Mouse (Mus musculus): ENCODE measurements at regions not wholly inside any gene's neighbourhood (a gene's known extent, or its start where the extent isn't known, plus 50 kb on each side); places are given as distances from the start of the nearest gene placed in this dataset.

DNA sequence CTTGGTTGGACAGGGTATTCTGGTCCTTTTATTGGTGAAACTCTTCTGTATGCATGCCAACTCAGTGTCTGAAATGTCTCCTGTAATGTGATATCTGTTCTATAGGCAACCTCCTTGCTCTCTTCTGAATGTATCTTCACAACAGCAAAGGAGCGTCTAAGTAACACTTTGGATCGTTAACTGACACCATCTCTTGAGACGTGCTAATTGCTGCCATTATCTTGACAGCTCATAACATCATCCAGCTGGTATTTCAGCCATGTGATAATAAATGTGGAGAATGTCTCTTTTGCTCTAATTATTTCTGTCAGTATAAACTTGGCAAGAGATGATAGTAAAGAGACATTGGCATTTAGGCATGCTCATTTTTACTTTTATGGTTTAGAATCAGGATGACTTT lies 68.8 kb upstream of the Col8a1 start:
- DNase-seq: no peak

DNA sequence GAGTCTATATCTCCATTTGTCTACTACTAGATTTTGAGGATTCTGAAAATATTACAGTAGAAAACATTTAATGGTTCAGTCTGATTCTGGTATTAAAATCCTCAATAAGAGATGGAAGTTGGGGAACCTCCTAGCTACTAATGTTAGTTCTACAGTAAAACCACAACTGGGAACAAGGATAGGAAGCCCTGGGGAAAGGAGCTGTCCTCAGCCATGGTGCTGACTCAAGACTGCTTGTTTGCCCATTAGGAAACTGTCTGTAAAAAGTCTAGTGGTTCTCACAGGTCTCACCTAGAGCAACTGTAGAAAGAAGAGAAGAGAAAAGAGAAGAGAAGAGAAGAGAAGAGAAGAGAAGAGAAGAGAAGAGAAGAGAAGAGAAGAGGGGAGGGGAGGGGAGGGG lies 90.9 kb upstream of the Col8a1 start:
- peak in 1 of 2 experiments; percentile 9 for DNase-seq

DNA sequence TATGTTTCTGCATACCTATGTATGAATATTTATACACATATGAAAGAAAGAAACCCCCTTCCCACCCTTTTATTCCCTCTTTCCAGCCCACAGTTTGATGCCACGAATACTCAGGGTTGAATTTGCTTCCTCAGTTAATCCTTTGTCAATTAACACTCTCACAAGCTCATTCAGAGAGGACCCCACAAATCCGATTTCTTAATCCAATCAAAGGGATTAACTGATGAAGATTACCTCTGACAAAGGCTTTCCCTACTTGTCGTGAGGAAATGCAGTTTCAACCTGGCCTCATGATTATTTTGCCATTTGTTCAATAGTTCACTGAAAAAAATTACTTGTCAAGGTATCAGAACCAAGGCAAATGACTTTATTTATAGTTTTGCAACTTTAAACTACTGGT lies 91.8 kb upstream of the Col8a1 start:
- no peak for DNase-seq

DNA sequence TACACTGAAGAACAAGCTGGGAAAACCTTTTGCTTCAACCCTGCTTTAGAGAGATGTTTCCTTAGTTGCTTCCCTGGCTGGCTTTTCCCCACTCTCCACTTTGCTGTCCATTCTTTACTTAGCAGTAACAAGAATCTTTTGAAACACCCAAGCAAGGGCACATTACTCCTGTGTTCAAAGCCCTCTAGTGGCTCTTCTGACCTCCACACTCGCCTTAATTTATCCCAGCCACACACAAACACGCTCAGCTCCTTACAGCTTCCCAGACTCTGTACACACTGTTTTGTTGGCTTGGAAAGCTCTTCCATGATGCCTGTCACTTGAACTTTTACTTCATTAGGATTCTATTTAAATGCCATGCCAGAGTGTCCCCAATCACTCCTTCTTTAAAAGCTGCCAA lies 97.3 kb upstream of the Col8a1 start:
- DNase-seq: no peak

DNA sequence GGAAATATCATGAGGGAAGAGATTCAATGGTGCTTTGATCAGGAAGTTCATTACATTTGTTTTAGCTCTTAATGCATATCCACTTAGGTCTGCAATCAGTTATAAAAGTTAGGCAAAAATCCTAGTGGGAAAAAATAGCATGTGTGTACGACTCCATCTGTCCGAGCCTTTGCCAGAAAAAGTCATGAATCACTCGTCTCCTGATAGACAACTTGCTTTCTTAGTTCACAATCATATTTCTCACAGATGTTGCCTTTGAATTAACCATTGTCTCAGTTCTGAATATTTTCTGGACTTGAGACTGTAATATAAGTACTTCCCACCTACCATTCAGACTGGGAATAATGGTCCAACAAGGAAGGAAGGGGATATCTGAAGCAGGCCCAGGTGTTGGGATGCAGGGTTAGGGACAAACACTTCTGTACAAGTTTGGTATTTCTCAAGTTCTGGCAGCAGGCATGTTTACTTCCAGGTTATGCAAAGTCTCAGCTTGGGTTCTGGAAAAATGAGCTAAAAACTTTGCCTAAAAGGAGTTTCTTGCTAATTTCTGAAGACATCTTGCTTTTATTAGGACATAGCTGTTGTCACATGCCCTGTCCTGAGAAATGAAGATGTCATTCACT lies 98.4 kb upstream of the Col8a1 start:
- no peak for DNase-seq

DNA sequence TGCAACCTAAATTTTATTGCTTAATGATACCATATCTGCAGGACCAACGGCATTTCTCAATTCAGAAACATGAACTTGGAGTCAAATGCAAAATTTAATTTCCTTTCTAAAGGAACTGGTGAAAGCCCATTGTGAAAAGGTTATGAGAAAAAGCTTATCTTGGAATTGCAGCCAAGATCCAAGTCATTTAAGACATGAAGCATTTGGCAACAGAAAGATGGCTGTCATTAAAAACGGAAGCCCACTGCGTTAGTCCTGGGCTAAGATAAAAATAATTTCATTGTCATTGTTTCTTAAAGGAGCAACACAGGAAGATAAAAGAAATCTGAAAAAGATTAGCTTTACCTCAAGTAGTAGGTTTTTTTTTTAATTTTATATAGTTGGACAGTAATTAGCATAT lies 99.2 kb upstream of the Col8a1 start:
- DNase-seq: no peak

DNA sequence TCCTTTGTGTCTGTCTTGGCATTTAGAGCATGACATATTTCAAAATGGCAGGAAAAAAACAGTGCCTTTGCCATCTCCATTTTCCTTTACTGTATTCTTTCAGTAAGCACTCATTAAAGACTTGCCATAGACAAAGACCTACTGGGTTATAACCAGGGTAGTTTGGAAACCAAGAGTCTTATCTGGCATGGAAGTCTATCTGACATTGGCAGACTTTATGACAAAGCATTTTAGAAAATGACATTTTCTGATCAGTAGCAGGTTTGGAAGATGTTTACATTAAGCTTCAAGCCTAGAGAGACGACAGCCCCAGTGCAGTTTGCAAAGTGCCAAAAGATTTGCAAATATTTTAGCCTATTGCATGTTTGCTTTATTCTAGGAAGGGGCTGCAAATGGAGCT lies 102.5 kb upstream of the Col8a1 start:
- DNase-seq: no peak

DNA sequence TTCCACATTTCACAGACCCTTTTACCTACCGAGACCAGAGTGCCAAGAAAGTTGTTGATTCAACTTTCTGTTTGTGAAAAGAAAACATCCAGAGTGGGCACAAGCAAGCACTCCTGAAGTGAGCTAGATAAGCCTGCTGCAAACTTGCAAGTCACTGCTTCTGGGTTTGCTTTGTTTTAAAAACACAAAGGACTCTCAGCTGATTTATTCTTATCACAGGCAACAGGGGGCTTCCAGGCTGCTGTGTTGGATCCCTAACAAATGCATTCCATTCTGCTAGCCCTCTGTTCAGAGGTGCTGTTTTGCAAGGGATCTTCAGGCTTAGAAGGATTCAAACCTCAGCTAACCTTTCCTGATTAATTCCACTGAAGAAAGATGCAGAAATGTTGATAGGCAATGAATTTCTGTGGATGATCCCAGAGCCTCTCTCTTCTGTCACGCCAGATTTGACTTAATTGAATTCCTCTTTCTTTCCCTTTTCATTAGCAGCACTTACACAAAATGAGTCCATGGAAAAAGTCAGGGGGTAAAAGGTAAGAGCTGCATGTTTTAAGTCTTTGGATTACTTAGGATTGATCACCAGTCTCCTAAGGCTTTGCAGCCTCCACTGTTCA lies 103.7 kb upstream of the Col8a1 start:
- DNase-seq: no peak

DNA sequence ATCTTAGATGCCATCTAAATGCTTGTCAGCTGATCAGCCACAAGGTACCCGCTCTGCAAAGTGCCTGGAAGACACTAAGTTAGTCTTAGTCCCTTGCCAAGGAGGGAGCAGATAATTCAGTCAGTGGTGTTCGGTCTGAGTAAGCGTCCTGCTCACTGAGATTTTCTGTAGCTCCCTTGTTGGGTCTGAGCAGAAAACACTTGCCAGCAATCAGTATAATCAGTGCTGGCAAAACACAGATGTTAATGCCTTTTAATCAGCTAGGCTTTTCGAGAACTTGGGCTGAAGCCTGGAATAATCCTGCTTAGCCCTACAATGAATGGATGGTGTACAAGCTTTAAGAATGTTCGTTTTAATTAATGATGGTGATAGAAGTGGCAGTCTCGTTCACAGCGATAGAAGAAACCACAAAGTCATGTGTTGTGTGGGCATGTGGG lies 104.2 kb upstream of the Col8a1 start:
- no peak for DNase-seq

DNA sequence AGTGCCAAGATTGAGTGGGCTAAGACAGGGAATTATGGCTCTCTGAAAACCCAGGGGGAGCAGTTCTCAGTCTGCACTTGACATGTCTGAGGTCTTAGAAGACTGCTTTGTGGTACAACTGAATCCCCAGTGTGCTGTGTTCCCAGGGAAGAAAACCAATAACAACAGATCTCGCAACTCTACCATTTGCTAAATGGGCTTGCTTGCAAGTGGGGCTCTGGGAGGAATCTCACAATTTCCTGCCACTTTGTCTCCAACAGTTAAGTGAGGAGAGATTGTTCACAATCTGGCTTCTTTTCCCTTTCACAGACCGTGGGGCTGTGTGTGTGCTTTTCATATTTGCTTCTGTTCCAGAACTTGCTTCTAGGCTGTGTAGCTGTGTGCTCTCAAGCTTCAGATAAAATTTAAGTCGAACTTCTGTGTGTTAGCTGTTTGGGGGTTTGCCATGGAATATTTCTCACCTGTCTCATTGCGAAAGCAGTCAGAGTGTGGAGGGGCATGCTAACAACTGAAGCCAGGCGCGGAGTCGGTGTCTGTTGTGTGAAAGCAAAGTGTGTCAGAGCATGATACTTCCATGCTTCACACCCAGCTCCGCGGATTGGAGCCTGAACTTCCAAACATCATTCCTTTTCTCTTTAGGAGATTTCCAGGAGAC lies 108.8 kb upstream of the Col8a1 start:
- no peak for DNase-seq

DNA sequence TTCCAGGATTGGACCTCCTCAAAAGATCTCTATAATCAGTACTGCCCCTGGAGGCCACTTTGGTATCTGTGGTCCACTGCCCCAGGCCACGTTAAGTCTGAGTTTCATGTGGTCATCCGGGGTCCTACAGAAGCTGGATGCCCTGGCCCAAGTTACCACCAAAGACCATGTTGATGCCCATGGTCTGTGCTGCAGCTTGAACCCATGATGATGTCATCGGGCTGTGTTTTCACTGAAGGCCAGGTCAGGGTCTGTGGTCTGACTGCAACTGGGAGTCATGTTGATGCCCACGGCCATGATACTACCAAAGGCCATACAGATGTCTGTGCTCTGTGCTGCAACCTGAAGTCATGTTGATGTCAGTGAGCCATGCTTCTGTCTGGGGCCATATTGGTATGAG lies 122.3 kb upstream of the Col8a1 start:
- DNase-seq: no peak

DNA sequence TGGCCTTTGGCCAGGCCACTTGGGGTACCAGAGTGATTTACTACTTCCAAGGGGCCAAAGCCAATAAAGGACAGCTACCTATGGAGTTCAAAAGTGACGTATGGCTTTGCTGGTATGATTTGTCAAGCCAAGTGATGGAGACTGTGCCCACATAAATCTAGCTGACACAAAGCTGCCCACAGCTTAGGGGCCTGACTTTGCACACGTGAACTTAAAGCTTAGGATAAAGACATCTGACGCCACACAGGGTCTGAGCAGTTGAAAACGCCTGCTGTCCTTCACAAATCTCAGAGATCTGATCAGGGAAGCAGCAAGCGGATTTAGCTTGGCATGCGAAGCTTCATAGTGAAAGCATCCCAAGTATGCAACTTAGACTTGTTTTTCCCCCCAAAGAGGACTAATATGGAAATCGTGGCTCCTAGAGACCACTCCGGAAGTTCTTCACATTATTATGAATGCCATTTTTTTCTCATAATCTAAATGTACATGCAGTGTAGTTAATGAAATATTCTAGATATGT lies 127.1 kb upstream of the Col8a1 start:
- no peak for DNase-seq

DNA sequence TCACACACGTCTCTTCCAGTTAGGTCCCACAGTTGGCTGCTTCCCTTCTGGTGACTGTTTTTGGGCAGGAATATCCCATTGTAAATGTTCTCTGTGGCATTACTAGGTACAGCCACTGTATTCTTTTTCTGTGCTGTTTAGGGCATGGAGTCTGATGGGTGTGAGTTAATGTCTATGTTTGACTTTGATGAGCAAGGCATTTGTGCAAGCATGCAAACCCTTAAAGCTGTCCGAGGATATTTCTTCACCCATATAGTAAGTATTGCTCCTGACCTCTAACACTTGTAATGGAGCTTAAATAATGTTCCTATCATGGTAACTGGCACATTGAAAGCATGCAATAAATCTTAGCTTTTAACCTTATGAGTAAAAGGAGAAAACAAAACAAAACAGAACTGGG lies 133.6 kb upstream of the Col8a1 start:
- no peak for DNase-seq

DNA sequence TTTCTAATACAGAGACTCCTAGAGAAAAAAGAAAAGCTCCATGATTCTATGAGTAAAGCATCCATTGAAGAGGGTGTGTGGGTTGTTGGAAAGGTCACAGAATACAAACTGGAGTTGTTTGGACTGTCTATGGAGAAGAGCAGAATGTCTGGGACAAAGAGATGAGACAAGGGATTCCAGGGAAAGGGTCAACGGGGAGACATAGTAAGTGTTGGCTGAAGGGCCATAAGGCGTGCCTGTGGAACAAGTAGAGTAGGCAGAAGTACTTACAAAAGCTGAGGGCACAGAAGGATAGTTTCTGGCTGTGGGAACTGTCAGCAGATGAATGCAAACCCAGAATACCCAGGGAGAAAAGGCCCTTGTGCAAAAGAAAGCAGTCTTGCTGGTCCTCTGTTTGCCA lies 134.0 kb upstream of the Col8a1 start:
- DNase-seq: no peak

DNA sequence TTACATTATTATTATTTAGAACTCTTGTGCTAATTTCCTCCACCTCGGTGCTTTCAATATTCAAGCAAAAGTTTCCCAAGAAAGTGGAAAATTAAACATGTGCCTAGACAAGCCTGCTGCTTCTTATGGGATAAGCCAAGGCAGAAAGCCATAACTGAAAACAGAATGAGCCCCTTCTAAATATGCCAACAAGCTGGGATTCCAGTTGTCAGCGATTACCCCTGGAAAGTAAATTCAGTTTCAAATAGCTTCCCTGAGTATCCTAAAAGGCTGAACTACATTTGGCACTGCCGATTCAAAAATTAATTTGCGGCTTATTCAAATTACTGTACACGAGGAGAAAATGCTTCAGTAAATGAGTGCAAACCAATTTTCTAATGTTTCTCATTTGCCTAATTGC lies 135.6 kb upstream of the Col8a1 start:
- no peak for DNase-seq

DNA sequence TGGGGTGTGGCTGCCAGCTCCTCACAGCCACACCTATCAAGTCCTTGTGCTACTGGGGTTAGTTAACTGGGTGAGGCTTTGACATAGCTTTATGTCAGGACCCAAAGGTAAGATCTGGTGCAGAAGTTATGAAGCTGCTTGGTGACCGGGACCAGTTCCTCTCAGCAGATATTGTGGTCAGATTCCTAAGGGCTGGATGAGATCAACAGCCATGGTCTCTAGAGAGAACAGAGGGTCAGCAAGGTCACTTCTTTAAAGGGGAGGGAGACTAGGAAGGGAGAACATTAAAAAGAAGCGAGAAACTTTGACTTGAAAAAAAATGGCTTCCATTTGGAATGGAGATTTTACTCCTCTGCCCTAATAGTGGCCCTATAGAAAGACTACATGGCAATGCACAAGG lies 138.6 kb upstream of the Col8a1 start:
- no peak for DNase-seq

DNA sequence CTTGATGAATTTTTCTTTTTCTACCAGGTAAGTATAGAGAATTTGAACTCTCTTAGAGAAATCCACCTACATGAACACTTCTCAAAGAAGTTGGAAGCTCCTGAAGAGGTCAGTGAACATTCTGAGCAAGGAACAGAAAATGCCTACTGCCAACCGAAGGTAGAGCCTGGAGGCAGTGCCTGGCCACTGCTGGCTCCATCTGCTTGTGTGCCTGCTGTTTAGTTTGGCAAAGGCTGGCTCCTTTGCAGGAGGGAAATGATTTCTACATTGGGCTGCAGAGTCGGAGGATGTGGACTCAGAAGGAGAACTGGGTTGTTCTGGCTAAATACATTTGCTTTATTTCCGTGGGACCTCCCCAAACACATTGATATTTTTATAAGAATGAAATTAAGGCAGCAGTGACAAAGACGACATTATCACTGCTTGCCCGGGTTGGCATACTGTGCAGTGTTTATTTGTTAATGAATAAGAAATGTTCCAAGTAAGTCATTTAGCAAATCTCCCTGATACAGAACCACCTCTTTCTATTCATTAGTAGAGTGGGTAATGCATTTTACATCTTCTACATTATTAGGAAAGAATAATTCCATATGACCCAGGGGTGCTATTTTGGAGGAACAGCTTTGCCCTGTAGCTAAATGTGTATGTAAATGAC lies 139.3 kb upstream of the Col8a1 start:
- DNase-seq: no peak

DNA sequence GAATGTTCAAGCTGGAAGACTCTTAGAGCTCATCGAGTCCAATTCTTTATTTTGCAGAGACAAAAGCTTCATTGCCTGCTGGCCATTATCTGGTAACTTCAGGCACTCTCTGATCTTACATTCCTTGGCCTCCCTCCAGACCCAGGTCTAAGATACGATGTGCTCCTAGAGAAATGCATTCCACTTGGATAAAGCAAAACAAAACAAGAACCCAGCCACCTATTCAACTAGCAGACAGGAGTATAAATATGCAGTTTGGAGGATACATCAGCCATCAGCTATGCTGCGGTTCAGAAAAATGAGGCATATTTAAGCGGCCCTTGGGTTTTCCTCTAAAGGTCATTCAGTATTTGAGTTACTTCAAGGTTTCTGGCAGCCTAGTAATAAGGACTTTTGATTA lies 146.5 kb upstream of the Col8a1 start:
- no peak for DNase-seq

DNA sequence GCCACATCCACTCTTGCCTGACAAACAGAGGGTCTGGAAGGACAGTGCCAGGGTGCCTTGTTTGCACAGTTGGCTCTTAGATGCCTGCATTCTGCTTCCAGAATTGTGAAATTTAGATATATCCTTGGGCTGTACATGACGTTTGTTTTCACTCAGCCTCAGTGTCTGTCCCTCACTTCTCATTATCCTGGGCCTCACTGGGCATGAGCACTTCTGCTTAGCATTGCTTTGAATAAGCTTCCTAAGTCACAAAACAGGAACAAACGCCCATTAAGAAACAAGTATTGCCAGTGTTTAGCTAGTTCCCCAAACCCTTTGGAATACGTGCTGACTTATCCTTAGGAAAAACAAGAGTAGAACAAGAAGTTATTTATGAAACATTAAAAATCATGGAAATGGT lies 148.0 kb upstream of the Col8a1 start:
- no peak for DNase-seq

DNA sequence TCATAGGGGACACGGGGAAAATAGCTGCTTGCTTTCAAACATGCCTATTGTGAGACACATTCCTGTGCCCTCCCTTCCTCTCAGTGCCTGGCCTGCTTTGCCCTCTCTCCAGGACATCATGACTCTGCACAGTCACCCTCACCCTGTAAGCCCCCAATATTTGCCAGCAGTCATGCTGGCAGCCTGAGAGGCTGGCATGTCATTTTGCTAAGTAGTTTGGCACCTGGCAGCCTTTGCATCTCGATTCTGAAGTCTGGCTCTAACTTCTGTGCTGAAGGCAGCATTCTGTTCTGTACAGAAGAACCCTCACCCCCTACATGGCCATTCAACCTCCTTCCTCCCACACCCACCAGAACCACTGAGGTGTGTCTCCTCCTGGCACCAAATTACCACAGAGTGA lies 157.5 kb upstream of the Col8a1 start:
- DNase-seq: no peak

DNA sequence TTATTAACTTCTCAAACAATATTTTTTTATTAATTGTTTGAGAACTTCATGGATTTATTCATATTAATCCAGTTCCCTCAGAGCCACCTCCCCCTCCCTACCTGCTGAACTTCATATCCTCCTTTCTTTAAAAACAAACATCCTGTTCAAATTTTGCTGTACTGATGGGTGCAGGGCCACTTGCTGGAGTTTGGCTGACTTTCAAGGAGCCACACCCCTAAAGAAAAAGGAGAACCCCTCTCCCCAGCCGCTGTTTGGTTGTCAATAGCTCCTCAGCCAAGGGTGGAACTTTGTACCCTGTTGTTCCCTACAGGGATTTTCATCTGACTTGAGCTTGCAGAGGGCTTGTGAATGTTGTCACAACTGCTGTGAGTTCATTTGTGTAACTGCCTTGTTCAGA lies 160.0 kb upstream of the Col8a1 start:
- no peak for DNase-seq

DNA sequence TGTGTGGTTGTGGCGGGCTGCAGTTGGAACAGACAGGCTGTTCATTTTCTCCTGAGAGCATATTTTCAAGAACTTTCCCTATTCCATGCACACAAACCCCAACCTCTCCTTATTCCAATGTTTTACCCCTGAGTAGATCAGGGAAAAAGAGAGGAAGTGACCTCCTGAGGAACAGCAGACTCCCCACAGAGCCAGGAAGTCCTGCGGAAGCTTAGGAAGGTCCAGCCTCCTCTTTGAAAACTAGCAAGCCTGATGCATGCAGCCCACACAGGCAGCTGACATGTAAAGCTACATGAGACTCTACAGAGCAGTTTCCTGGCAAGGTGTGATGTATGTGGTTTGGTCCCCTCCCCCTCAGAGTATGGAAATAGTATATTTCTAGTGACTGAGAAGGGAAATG lies 160.9 kb upstream of the Col8a1 start:
- no peak for DNase-seq

DNA sequence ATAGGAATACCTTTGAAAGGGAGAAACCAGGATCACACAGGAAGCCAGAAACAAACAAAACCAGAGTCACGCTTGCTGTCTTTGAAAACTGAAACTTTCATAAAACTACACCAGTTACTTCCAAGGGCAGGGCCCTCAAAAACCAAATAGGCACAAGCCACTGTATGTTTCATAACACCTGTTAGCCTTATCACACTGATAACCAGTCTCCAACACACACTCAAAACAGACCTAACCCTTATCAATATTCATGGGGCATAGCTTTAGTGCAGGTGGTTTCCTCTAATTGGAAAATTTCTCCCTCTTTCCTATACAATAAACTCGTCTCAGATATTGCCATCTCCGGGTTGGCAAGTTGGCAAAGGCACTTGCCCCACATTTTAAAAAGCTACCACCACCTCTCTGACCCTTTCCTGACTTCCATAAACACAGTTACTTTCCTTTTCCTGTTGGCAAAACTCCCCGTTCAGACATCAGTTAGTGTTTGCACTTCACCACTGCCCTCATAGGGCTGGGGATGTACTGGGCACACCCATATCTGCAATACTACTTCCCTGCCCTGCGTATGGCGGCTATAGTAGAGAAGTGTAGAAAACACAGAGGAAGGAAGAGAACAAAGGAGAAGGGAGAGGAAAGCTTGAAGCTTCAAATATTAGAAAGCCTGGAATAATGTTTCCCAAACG lies 169.1 kb upstream of the Col8a1 start:
- no peak for DNase-seq

DNA sequence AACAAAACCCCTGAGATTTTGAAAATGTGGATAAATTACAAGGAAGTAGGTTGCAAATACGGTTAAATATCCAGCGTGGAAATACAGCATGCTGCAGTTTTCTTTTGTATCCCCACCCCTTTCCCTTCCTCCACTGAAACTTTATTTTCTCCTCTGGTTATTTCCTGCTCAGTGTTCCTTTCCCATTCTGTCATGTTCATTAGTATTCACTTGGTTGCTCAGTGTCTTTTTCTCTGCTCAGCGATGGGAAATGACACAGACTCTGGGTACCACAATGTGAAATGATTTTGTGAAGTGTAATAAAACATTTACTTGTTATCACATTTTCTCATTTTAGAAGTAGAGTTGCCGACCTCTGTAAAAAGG lies 169.6 kb upstream of the Col8a1 start:
- no peak for DNase-seq

Data from lung, postnatal 4 days (tissue).